In the genomic region with DNA sequence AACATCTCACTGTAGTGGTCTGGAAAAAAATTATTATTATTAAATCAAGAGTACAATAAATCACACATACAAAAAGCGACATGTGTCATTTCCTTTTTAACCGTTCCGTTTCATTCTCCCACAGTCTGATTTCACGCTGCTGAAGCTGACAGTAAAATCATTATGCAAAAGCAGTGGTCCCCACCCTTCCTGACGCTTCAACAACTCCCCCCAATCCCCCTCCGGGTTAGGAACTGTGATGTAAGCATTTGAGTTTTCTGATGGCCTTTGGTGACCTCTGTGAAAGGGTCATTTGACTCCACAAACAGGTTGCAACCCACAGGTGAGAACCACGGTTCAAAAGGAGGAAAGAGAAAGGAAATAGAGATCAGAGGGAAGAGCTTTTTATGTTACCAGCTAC, we compare ENCODE assay signal across 21 mouse cellular contexts. TPM values are rescaled to one million over a fixed set of nuclear protein-coding genes. Genes with fewer than 3 reads are reported as not detected.
DNase-seq lines count a peak whose midpoint lies in the region; ATAC-seq lines count a peak whose summit lies in the region.
"Had no signal": no experiment of that assay in that cellular context is flagged by ENCODE, and none has a peak within 500 bp of the region (broad histone marks: within the 10 kb centered on the region; RNA-seq: fewer than 3 reads in every experiment).

No protein-coding gene starts in this region.

- no peaks in the 10 kb centered on the region for H3K4me1 ChIP-seq in forebrain, embryonic 11.5 days (replicated peaks; ENCODE audit: control insufficient read depth, insufficient read depth, low read length)
- H3K4me1 ChIP-seq in heart, embryonic 12.5 days (replicated peaks): no peaks in the 10 kb centered on the region
- H3K4me1 ChIP-seq: embryonic facial prominence, embryonic 10.5 days; forebrain, embryonic 13.5 days; midbrain, embryonic 10.5 days; neural tube, embryonic 13.5 days had no signal

- H3K9ac ChIP-seq in forebrain, embryonic 11.5 days (ENCODE audit: low read length): no peak overlapping the region
- no peak overlapping the region for H3K9ac ChIP-seq in heart, embryonic 12.5 days
- H3K9ac ChIP-seq: forebrain, embryonic 13.5 days; neural tube, embryonic 13.5 days had no signal

- H3K27ac ChIP-seq in forebrain, embryonic 11.5 days (ENCODE audit: low read depth, low read length): no peak overlapping the region
- H3K27ac ChIP-seq in heart, embryonic 12.5 days (ENCODE audit: poor library complexity, severe bottlenecking): no peak overlapping the region
- H3K27ac ChIP-seq: embryonic facial prominence, embryonic 10.5 days; forebrain, embryonic 13.5 days; macrophage; midbrain, embryonic 10.5 days; neural tube, embryonic 13.5 days had no signal

- WGBS in forebrain, embryonic 11.5 days: 76% methylated on average over 7 of the region's 7 CpGs
- WGBS in heart, embryonic 12.5 days: 56% methylated on average over 7 of the region's 7 CpGs

- no peak overlapping the region for H3K4me2 ChIP-seq in forebrain, embryonic 11.5 days (ENCODE audit: low read depth, low read length, severe bottlenecking)
- H3K4me2 ChIP-seq in heart, embryonic 12.5 days: no peak overlapping the region
- H3K4me2 ChIP-seq: forebrain, embryonic 13.5 days; liver, embryonic 11.5 days; neural tube, embryonic 13.5 days had no signal

- H3K4me3 ChIP-seq in forebrain, embryonic 11.5 days (ENCODE audit: low read depth, low read length): no peak overlapping the region
- H3K4me3 ChIP-seq in heart, embryonic 12.5 days: no peak overlapping the region
- H3K4me3 ChIP-seq: embryonic facial prominence, embryonic 10.5 days; forebrain, embryonic 13.5 days; midbrain, embryonic 10.5 days; neural tube, embryonic 13.5 days had no signal

- peak; percentile 36 for DNase-seq in lung, postnatal 36 days
- no peak for DNase-seq in lung, postnatal 14 days
- DNase-seq in CD4-positive helper T cell, adult 2 months (ENCODE audit: low read depth, low spot score): peak; percentile 32
- peak; percentile 42 to 59 for DNase-seq in spleen, adult 18-20 months
- no peak for DNase-seq in forebrain, embryonic 11.5 days (ENCODE audit: low spot score)
- no peak for DNase-seq in heart, adult 9 months (ENCODE audit: low spot score in 2 of 2)
- DNase-seq: cerebellum, adult 18-20 months; gastrocnemius, postnatal 10 days; kidney, adult 2 months; kidney, postnatal 14 days; layer of hippocampus, adult 9-11 months; lung, adult 18-20 months; right cerebral cortex, postnatal 14 days had no signal

- no peaks in the 10 kb centered on the region for H3K27me3 ChIP-seq in forebrain, embryonic 11.5 days (ENCODE audit: control insufficient read depth, insufficient read depth, low read length)
- 0 out of 2 replicates have a peak, but pooled peaks cover 7% of the 10 kb centered on the region for H3K27me3 ChIP-seq in heart, embryonic 12.5 days (replicated peaks)
- H3K27me3 ChIP-seq: forebrain, embryonic 13.5 days; neural tube, embryonic 13.5 days had no signal

- ATAC-seq in activated CD4-positive, CD25-positive, alpha-beta regulatory T cell, adult 4 months: peak; percentile 32
- no peak for ATAC-seq in forebrain, embryonic 11.5 days (replicated peaks; ENCODE audit: low FRiP score)
- no peak for ATAC-seq in heart, embryonic 12.5 days (ENCODE audit: insufficient number of reproducible peaks, low FRiP score)
- ATAC-seq: forebrain, embryonic 13.5 days had no signal

- no peaks in the 10 kb centered on the region for H3K36me3 ChIP-seq in forebrain, embryonic 11.5 days (ENCODE audit: control insufficient read depth, insufficient read depth, low read length)
- H3K36me3 ChIP-seq in heart, embryonic 12.5 days: no peaks in the 10 kb centered on the region
- H3K36me3 ChIP-seq: embryonic facial prominence, embryonic 10.5 days; midbrain, embryonic 10.5 days; neural tube, embryonic 13.5 days had no signal

- no peaks in the 10 kb centered on the region for H3K9me3 ChIP-seq in forebrain, embryonic 11.5 days (ENCODE audit: control insufficient read depth, low read length)
- H3K9me3 ChIP-seq in heart, embryonic 12.5 days (replicated peaks): no peaks in the 10 kb centered on the region
- H3K9me3 ChIP-seq: embryonic facial prominence, embryonic 10.5 days; forebrain, embryonic 13.5 days; midbrain, embryonic 10.5 days; neural tube, embryonic 13.5 days had no signal

RNA-seq across cellular contexts. Expression of gene Tfam, which starts 8.9 kb away (rescaled TPM):
- polyA plus RNA-seq in activated CD4-positive, CD25-positive, alpha-beta regulatory T cell, adult 4 months (2017; shearing (Covaris generic)): 10 to 100 TPM; 78.5 to 88.7 TPM
- polyA plus RNA-seq in forebrain, embryonic 11.5 days (2014; fragmentation: Nextera tagmentation; extraction: Ambion mirVana): 87.2 and 99.4 TPM in 2 replicates
- 60.0 and 63.7 TPM in 2 replicates for polyA plus RNA-seq in heart, embryonic 12.5 days (2016; fragmentation: Nextera tagmentation; extraction: Ambion mirVana)

RNA-seq across cellular contexts. Expression of gene Ube2d1, which starts 38.1 kb away (rescaled TPM):
- 10 to 100 TPM; 17.8 to 19.7 TPM for polyA plus RNA-seq in activated CD4-positive, CD25-positive, alpha-beta regulatory T cell, adult 4 months (2017; shearing (Covaris generic))
- polyA plus RNA-seq in forebrain, embryonic 11.5 days (2014; fragmentation: Nextera tagmentation; extraction: Ambion mirVana): 139 and 150 TPM in 2 replicates
- polyA plus RNA-seq in heart, embryonic 12.5 days (2016; fragmentation: Nextera tagmentation; extraction: Ambion mirVana): 66.2 and 68.1 TPM in 2 replicates

Comparison
In these comparisons a context has a peak if more than half of its experiments do, and no peak if none do; other contexts are left out.
1. DNase-seq: peak in lung, postnatal 36 days (single experiment), CD4-positive helper T cell, adult 2 months (single experiment) and spleen, adult 18-20 months (2 of 2); none in lung, postnatal 14 days (single experiment), forebrain, embryonic 11.5 days (single experiment) and heart, adult 9 months (0 of 2).